Mouse (Mus musculus): ENCODE results near the gene C530008M17Rik. TPM values are rescaled to one million over a fixed set of nuclear protein-coding genes. Genes with fewer than 3 reads are reported as not detected.
"Not testable (repeated sequence)": the region's sequence is repeated elsewhere in the genome, so short reads cannot be mapped to it uniquely, and the experiment has no call there.

C530008M17Rik gene
- polyA plus RNA-seq, 1 experiment from 2014 or later, result 27.6 TPM

DNA sequence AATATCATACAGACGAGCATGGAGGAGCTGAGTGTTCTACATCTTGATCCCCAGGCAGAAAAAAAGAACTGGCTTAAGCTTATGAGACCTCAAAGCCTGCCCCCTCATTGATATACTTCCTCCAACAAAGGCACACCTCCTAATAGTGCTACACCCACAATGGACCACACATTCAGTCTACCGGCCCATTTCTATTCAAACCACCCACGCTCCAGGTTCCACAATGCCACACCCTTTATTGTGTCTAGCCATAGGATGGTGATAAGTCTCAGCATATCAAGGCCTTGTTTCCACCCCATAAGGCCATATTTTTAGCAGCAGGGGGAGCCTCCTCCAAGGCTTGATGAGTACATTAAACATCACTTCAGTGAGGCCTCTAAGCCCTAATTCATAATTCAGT lies 254.5 kb downstream of the C530008M17Rik start:
- Histone ChIP-seq H3K4me2 (no peak overlapping the region), H3K4me1 (peaks cover 12% of the 10 kb centered on the region)
- 67% methylated on average over 3 of the region's 3 CpGs for WGBS

DNA sequence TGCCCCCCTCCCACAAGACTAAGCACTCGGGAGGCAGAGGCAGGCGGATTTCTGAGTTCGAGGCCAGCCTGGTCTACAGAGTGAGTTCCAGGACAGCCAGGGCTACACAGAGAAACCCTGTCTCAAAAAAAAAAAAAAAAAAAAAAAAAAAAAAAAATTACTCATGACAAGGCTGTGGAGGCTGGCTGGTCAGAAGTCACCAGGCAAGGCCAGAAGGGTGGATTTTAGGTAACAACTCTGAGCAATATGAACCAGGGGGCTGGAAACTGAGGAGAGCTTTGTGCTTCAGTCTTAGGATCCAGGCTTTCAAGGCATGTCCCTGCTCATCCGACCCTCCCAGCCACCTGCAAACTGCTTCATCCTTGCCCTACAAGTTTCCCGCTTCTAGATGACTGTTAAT lies 256.2 kb downstream of the C530008M17Rik start:
- WGBS, result 94% methylated on average over 5 of the region's 5 CpGs
- not testable (repeated sequence) for H3K9me3 ChIP-seq; H3K4me1 ChIP-seq; H3K9ac ChIP-seq; H3K4me3 ChIP-seq; H3K27ac ChIP-seq (replicated peaks); H3K4me2 ChIP-seq; H3K27me3 ChIP-seq (replicated peaks); ATAC-seq (ENCODE audit: extremely low read depth, insufficient number of reproducible peaks, low FRiP score, low TSS enrichment)
- peaks cover 33% of the 10 kb centered on the region for H3K36me3 ChIP-seq

More for the DNA sequence above, 254.5 kb downstream of the C530008M17Rik start:
- Histone ChIP-seq H3K36me3 (peaks cover 22% of the 10 kb centered on the region), H3K9ac (no peak overlapping the region), H3K9me3 (no peaks in the 10 kb centered on the region), H3K27me3 (replicated peaks) (no peaks in the 10 kb centered on the region), H3K27ac (replicated peaks) (no peak overlapping the region), H3K4me3 (no peak overlapping the region)
- no peak for ATAC-seq (ENCODE audit: extremely low read depth, insufficient number of reproducible peaks, low FRiP score, low TSS enrichment)

DNA sequence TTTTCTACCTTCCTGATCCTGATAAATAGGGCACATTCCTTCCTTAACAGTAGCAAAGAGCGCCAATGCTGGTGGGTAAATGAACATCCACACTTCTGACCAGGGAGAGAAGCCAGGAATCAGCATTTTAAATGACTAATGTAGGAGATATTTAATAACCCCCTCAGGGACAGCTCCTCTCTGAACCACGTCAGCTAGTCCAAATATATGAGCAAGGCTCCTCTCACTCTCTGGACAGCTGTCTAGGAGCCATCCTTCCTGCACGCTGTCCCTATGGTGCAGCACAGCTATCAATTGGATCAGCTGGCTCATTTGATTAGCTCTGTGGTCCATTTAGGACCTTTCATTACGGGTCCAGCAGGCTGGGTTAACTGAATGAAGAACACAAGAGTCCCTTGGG lies 266.5 kb downstream of the C530008M17Rik start:
- Histone ChIP-seq H3K36me3 (peaks cover 81% of the 10 kb centered on the region), H3K9ac (no peak overlapping the region), H3K9me3 (no peaks in the 10 kb centered on the region), H3K4me2 (no peak overlapping the region), H3K27ac (replicated peaks) (no peak overlapping the region), H3K4me3 (no peak overlapping the region), H3K27me3 (replicated peaks) (no peaks in the 10 kb centered on the region), H3K4me1 (peaks cover 9% of the 10 kb centered on the region)
- no peak for ATAC-seq (ENCODE audit: extremely low read depth, insufficient number of reproducible peaks, low FRiP score, low TSS enrichment)
- 81% methylated on average over 4 of the region's 4 CpGs for WGBS

Other genes with a start within 250 kb of the C530008M17Rik start
- gene Gm7271, start 172.5 kb upstream of the C530008M17Rik start, polyA plus RNA-seq (2015; fragmentation: Nextera tagmentation; extraction: Ambion mirVana), result not detected in 2 replicates
- gene Exoc1, start 127.2 kb upstream of the C530008M17Rik start, polyA plus RNA-seq (2015; fragmentation: Nextera tagmentation; extraction: Ambion mirVana), result 21.3 and 22.7 TPM in 2 replicates
- gene Cep135, start 67.8 kb upstream of the C530008M17Rik start, polyA plus RNA-seq (2015; fragmentation: Nextera tagmentation; extraction: Ambion mirVana), result 5.0 and 5.5 TPM in 2 replicates
- 14.8 and 18.9 TPM in 2 replicates for gene Aasdh, start 249.0 kb downstream of the C530008M17Rik start, polyA plus RNA-seq (2015; fragmentation: Nextera tagmentation; extraction: Ambion mirVana)

All from heart, embryonic 13.5 days (tissue).